Mouse (Mus musculus) CH12.LX (cell line): ENCODE results near the gene Mettl7a2. TPM values are rescaled to one million over a fixed set of nuclear protein-coding genes. Genes with fewer than 3 reads are reported as not detected.
"Not testable (repeated sequence)": the region's sequence is repeated elsewhere in the genome, so short reads cannot be mapped to it uniquely, and the experiment has no call there.

Source experiments
- DNase-seq: peaks from one replicate; pipeline ENCODE4 v3.0.0-alpha.2; 2013; ENCODE audit errors: extremely low read depth
- H3K27ac ChIP-seq: 2 replicates; pipeline ENCODE4 v1.5.1; 2012; ENCODE audit warnings: low read depth, mild to moderate bottlenecking, control low read depth, moderate library complexity; ENCODE audit not compliant: insufficient read depth
- H3K27me3 ChIP-seq: replicated peaks from 2 replicates; pipeline ENCODE3; 2012; ENCODE audit warnings: inconsistent platforms
- H3K36me3 ChIP-seq, 2 experiments: replicated peaks in 1 of 2; 2 replicates each; pipeline versions ENCODE3 to v1.6.1; 2012; ENCODE audit warnings: inconsistent platforms in 1 of 2, low read length in 1 of 2, mild to moderate bottlenecking in 1 of 2, mixed read lengths in 1 of 2, moderate library complexity in 1 of 2; ENCODE audit not compliant: control insufficient read depth in 1 of 2, insufficient read depth in 1 of 2
- H3K4me1 ChIP-seq, 2 experiments: 2 replicates each; pipeline ENCODE4 v1.6.1; 2012; ENCODE audit warnings: inconsistent platforms in 1 of 2, moderate library complexity in 1 of 2; ENCODE audit not compliant: insufficient read depth in 2 of 2, control insufficient read depth in 1 of 2
- H3K4me2 ChIP-seq: 2 replicates; pipeline ENCODE4 v1.6.1; 2012; ENCODE audit warnings: low read depth, mild to moderate bottlenecking, control low read depth; ENCODE audit not compliant: poor library complexity, insufficient read depth, severe bottlenecking
- H3K4me3 ChIP-seq, 3 experiments: fragments of 150-350 bp in 1 of 3; sonication (generic) in 1 of 3; replicated peaks in 1 of 3; 2 replicates each; pipeline versions ENCODE3 to v1.5.1; 2011 to 2012; ENCODE audit warnings: low read depth in 2 of 3, low read length in 2 of 3, mild to moderate bottlenecking in 2 of 3, moderate library complexity in 2 of 3, control low read depth in 1 of 3, improper control_type of control experiment in 1 of 3, inconsistent platforms in 1 of 3, mixed read lengths in 1 of 3; ENCODE audit not compliant: poor library complexity in 1 of 3
- H3K79me2 ChIP-seq: replicated peaks from 2 replicates; pipeline ENCODE4 v1.6.1; 2012; ENCODE audit warnings: mild to moderate bottlenecking, moderate library complexity; ENCODE audit not compliant: control insufficient read depth, poor library complexity, insufficient read depth, severe bottlenecking; ENCODE audit errors: extremely low read depth
- H3K9ac ChIP-seq: 2 replicates; pipeline ENCODE4 v1.6.1; 2012; ENCODE audit warnings: low read depth, mild to moderate bottlenecking, control low read depth, moderate library complexity; ENCODE audit not compliant: insufficient read depth
- H3K9me3 ChIP-seq: replicated peaks from 2 replicates; pipeline ENCODE3; 2012; ENCODE audit warnings: low read length, inconsistent platforms, mixed read lengths
- CHD2 ChIP-seq: IDR thresholded peaks from 2 replicates; pipeline ENCODE4 v1.6.1; 2011; ENCODE audit warnings: low read length, improper control_type of control experiment
- HCFC1 ChIP-seq: IDR thresholded peaks from 2 replicates; pipeline ENCODE4 v1.6.1; 2012; ENCODE audit warnings: low read depth, mild to moderate bottlenecking, inconsistent platforms, low read length, improper control_type of control experiment
- JUN ChIP-seq: IDR thresholded peaks from 2 replicates; pipeline ENCODE4 v1.6.1; 2011; ENCODE audit warnings: low read depth, mild to moderate bottlenecking, low read length, improper control_type of control experiment, moderate library complexity; ENCODE audit not compliant: insufficient read depth
- JUND ChIP-seq: conservative IDR thresholded peaks from 2 replicates; pipeline ENCODE4 v1.6.1; 2011; ENCODE audit warnings: low read depth, low read length, improper control_type of control experiment
- MAX ChIP-seq: IDR thresholded peaks from 2 replicates; pipeline ENCODE4 v1.6.1; 2011; ENCODE audit warnings: low read length, improper control_type of control experiment
- MAZ ChIP-seq: IDR thresholded peaks from 2 replicates; pipeline ENCODE4 v1.6.1; 2012; ENCODE audit warnings: low read depth, mild to moderate bottlenecking, inconsistent platforms, low read length, improper control_type of control experiment, moderate library complexity
- NELFE ChIP-seq: IDR thresholded peaks from 2 replicates; pipeline ENCODE4 v1.6.1; 2011; ENCODE audit warnings: low read depth, low read length, improper control_type of control experiment
- NRF1 ChIP-seq: IDR thresholded peaks from 2 replicates; pipeline ENCODE4 v1.6.1; 2014; ENCODE audit warnings: low read depth, mild to moderate bottlenecking, inconsistent platforms, low read length, improper control_type of control experiment, moderate library complexity
- PAX5 ChIP-seq: IDR thresholded peaks from 2 replicates; pipeline ENCODE4 v1.6.1; 2012; ENCODE audit warnings: low read length, inconsistent platforms, mixed read lengths
- POLR2A ChIP-seq: IDR thresholded peaks from 2 replicates; pipeline ENCODE4 v1.6.1; 2011; ENCODE audit warnings: low read depth, mild to moderate bottlenecking, improper control_type of control experiment, low read length
- POLR2AphosphoS2 ChIP-seq: IDR thresholded peaks from 2 replicates; pipeline ENCODE4 v1.6.1; 2011; ENCODE audit warnings: low read depth, low read length, improper control_type of control experiment
- RCOR1 ChIP-seq: conservative IDR thresholded peaks from 2 replicates; pipeline ENCODE4 v1.6.1; 2012; ENCODE audit warnings: low read depth, mild to moderate bottlenecking, inconsistent platforms, low read length, improper control_type of control experiment
- UBTF ChIP-seq: IDR thresholded peaks from 2 replicates; pipeline ENCODE4 v1.6.1; 2012; ENCODE audit warnings: low read depth, mild to moderate bottlenecking, inconsistent platforms, low read length, improper control_type of control experiment, moderate library complexity
- USF1 ChIP-seq: IDR thresholded peaks from 2 replicates; pipeline ENCODE4 v1.6.1; 2014; ENCODE audit warnings: low read depth, mild to moderate bottlenecking, inconsistent platforms, low read length, improper control_type of control experiment
- USF2 ChIP-seq: conservative IDR thresholded peaks from 2 replicates; pipeline ENCODE4 v1.6.1; 2011; ENCODE audit warnings: low read depth, low read length, improper control_type of control experiment
- ZC3H11A ChIP-seq: IDR thresholded peaks from 2 replicates; pipeline ENCODE4 v1.6.1; 2012; ENCODE audit warnings: low read depth, mild to moderate bottlenecking, inconsistent platforms, low read length, improper control_type of control experiment
- ZKSCAN1 ChIP-seq: IDR thresholded peaks from 2 replicates; pipeline ENCODE4 v1.6.1; 2012; ENCODE audit warnings: low read depth, inconsistent platforms, low read length, improper control_type of control experiment, borderline replicate concordance
- ZMIZ1 ChIP-seq: IDR thresholded peaks from 2 replicates; pipeline ENCODE4 v1.6.1; 2012; ENCODE audit warnings: low read depth, mild to moderate bottlenecking, inconsistent platforms, low read length, improper control_type of control experiment
- ZNF384 ChIP-seq: IDR thresholded peaks from 2 replicates; pipeline ENCODE4 v1.6.1; 2012; ENCODE audit warnings: low read depth, low read length, improper control_type of control experiment, inconsistent platforms
- dilution Hi-C: fragments of 300-500 bp; cut with MboI; formaldehyde crosslinking; loops from 2 replicates; pipeline ENCODE4 v1.14.3; 2020; ENCODE audit warnings: low sequenced_read_pairs; ENCODE audit not compliant: extremely low pct_unique_long_range_greater_than_20kb, extremely low pct_ligation_motif_present
- in situ Hi-C: fragments of 300-500 bp; cut with MboI; formaldehyde crosslinking; loops from 3 replicates; pipeline ENCODE4 v1.14.3; 2019; ENCODE audit warnings: low sequenced_read_pairs, low pct_ligation_motif_present, low pct_unique_long_range_greater_than_20kb, mixed read lengths
- polyA plus RNA-seq: library from polyadenylated mRNA; unstranded; fragments of >175 nt; gene quantifications from 2 replicates; pipeline ENCODE4 v1.2.1, GENCODE M21; 2012; ENCODE audit warnings: low read depth; ENCODE audit not compliant: insufficient read length
- total RNA-seq, 2 experiments: library from RNA; depleted of rRNA; stranded (reverse); fragments of 300-350 nt in 1 of 2; fragments of >200 nt in 1 of 2; gene quantifications; 2 replicates each; pipeline ENCODE4 v1.2.3; 2012 to 2014

The Mettl7a2 gene
- total and polyA plus RNA-seq, 3 experiments: not detected

GRCm38 (mm10) chr15:100349496-100349895, 3.5 kb upstream of the Mettl7a2 start:
- no peak for DNase-seq
- H3K27me3 ChIP-seq: peaks cover 2% of the 10 kb centered on the region
- no peak overlapping the region for H3K27ac ChIP-seq
- in situ Hi-C loops (no loop called here), dilution Hi-C loops (no loop called here)
- no peak overlapping the region for H3K4me3 ChIP-seq
- no peak overlapping the region for H3K9ac ChIP-seq
- H3K9me3 ChIP-seq: no peaks in the 10 kb centered on the region
- peaks cover 2 to 4% of the 10 kb centered on the region in 2 experiments; a peak in 1 of 4 replicates for H3K4me1 ChIP-seq
- no peaks in the 10 kb centered on the region for H3K79me2 ChIP-seq
- no peak overlapping the region for H3K4me2 ChIP-seq
- TF ChIP-seq UBTF: no peak
- no peak for TF ChIP-seq HCFC1
- TF ChIP-seq ZMIZ1: no peak
- TF ChIP-seq USF1: no peak
- no peak for TF ChIP-seq ZC3H11A
- TF ChIP-seq CHD2: no peak
- no peak for TF ChIP-seq USF2
- H3K36me3 ChIP-seq: no peaks in the 10 kb centered on the region

- H3K36me3 ChIP-seq: no peaks in the 10 kb centered on the region
- H3K79me2 ChIP-seq: no peaks in the 10 kb centered on the region
- no peak overlapping the region for H3K4me2 ChIP-seq
- H3K27me3 ChIP-seq: peaks cover 4% of the 10 kb centered on the region
- no peak overlapping the region for H3K4me3 ChIP-seq
- dilution Hi-C loops (no loop called here), in situ Hi-C loops (no loop called here)
- H3K4me1 ChIP-seq: peaks cover 2 to 4% of the 10 kb centered on the region in 2 experiments; a peak in 1 of 4 replicates
- no peak for DNase-seq
- H3K9ac ChIP-seq: no peak overlapping the region
- H3K9me3 ChIP-seq: no peaks in the 10 kb centered on the region
- no peak for TF ChIP-seq MAZ
- TF ChIP-seq USF1: no peak
- TF ChIP-seq MAX: no peak
- no peak for TF ChIP-seq ZKSCAN1
- no peak for TF ChIP-seq NRF1
- no peak for TF ChIP-seq RCOR1
- TF ChIP-seq ZNF384: no peak
- TF ChIP-seq JUND: no peak
- no peak for TF ChIP-seq PAX5
- no peak for TF ChIP-seq POLR2A
- no peak for TF ChIP-seq ZMIZ1
- no peak for TF ChIP-seq JUN
- no peak for TF ChIP-seq POLR2AphosphoS2
- TF ChIP-seq NELFE: no peak
- H3K27ac ChIP-seq: no peak overlapping the region
These were observed 1.4 kb upstream of the Mettl7a2 start for GRCm38 (mm10) chr15:100351501-100352060.

GRCm38 (mm10) chr15:100353399-100353798, 399 bp downstream of the Mettl7a2 start:
- H3K36me3 ChIP-seq, H3K79me2 ChIP-seq, H3K27me3 ChIP-seq, H3K4me1 ChIP-seq, H3K27ac ChIP-seq, dilution Hi-C loops, DNase-seq, H3K4me2 ChIP-seq, H3K9me3 ChIP-seq, H3K4me3 ChIP-seq, in situ Hi-C loops, H3K9ac ChIP-seq: not testable (repeated sequence)
